Mouse (Mus musculus): ENCODE results near the gene Tesk1.
A peak's percentile ranks its signal among the peaks of the same experiment; 100 is the strongest.

The Tesk1 gene

DNA sequence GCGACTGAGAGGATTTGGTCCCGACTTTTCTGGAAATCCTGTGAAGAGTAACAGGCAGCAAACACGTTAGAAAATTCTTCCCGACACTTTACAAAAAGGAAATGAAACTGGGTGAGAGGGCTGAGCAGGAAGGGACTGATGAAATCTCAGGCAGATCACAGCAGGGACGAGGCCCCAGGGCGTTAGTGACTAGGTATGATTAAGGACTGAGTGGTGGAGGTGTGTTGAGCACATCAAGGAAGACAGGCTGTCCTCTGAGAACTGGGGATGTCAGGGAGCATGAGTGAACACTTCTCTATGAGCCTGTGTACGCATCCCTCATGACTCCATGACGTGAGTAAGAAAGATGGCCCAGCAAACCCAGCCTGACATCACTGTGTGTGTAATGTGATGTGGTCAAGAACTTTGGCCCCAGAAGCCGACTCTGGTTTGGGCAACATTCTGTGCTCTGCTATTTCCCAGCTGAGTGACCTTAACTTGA, 21.9 kb upstream of the Tesk1 start:
- DNase-seq = no peak

DNA sequence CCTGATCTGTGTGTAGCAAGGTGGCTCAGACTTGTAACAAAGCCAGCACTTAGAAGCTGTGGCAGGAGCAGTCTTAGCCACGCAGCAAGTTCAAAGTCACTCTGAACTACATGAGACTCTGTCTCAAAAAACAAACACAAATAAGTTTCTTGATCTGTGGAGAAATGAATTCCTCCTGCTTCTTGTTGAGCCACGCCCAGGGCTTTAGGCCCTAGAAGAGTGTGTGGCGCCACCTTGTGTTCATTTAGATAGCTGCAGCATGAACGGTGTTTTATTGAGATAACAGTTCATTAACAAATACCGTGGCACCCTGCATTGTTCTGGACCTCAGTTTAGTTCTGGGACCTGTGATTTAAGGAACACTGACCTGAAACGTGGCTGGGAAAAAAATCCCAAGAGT, 21.4 kb upstream of the Tesk1 start:
- peak; percentile 82 to 86 for DNase-seq

DNA sequence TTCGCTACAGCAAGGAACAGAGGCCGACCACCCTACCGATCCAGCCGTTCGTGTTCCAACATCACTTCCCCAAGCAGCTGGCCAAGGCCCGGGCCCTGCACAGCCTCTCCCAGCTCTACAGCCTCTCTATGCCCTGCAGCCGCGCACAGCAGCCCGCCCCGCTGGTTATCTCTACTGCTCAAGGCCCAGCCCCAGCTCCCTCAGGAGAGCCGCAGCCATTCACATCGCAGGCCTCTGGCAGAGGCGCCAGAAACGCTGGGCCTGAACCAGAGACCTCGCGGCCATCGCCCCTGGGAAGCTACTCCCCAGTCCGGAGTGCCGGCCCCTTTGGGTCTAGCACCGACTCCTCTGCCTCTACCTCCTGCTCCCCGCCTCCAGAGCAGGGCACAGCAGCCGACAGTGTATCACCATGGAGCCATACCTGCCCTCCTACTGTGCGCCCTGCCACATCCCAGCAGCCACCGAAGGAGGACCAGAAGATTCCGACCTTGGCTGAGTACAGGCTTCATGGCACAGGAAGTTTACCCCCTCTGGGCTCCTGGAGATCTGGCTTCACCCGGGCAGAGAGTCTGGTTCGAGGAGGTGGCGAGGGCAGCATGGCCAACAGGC, 20.0 kb upstream of the Tesk1 start:
- no peak for DNase-seq

DNA sequence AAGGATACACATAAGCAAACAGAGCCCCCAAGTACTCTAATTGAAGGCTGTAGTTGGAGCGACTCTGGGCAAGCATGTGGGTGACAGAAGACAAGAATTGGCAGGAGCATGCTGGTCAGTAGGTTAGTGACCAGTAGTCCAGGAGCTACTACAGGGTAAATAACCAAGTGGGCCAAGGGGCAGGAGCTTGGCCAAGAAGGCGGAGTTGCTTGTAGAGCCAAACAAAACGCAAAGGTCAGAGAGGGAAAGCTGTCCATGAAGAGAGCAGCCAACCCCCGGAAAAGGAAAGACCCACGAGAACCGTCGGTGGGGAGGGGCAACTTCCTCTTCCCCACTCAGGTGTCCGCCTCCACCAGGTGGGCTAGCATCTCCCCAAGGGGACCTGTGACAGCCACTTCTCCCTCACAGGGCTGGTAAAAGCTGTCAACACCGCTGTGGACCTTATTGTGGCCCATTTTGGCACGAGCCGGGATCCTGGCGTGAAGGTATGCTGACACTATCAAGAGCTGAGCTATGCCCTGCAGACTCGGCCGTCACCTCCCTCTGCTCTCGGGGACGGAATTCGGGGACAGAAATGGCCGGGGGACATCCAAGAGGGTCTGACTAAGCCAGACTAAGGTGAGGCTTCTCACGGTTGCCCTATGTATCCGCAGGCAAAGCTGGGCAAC, 18.3 kb upstream of the Tesk1 start:
- DNase-seq = no peak

DNA sequence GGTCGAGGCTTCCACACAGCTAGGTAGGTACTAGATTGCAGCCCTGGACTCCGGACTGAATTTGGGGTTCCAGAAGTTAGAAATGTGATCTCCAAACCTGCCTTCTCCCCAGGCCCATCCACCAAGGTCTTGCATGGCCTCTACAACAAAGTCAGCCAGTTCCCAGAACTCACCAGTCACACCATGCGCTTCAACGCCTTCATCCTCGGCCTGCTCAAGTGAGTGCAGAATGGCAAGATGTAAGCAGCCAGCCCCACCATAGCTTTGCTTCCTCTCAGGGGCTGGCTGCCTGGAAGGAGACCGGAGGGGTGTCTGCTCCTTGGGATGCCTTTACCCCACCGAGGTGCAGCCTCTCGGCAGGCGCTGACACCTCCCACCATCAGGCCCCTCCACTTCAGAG, 17.7 kb upstream of the Tesk1 start:
- DNase-seq = no peak

DNA sequence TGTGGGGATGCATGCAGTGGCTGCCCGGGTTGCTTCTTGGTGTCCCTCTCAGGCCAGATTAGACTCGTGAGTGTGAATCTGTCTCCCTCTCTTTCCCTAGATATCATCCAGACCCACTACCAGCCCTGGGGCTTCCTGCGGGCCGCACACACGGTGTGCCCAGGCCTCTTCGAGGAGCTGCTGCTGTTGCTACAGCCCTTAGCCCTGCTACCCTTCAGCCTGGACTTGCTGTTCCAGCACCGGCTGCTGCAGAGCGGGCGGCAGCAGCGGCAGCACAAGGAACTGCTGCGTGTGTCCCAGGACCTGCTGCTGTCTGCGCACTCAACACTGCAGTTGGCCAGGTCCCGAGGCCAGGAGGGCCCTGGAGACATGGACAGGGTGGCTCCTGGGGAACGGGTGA, 16.5 kb upstream of the Tesk1 start:
- no peak for DNase-seq

DNA sequence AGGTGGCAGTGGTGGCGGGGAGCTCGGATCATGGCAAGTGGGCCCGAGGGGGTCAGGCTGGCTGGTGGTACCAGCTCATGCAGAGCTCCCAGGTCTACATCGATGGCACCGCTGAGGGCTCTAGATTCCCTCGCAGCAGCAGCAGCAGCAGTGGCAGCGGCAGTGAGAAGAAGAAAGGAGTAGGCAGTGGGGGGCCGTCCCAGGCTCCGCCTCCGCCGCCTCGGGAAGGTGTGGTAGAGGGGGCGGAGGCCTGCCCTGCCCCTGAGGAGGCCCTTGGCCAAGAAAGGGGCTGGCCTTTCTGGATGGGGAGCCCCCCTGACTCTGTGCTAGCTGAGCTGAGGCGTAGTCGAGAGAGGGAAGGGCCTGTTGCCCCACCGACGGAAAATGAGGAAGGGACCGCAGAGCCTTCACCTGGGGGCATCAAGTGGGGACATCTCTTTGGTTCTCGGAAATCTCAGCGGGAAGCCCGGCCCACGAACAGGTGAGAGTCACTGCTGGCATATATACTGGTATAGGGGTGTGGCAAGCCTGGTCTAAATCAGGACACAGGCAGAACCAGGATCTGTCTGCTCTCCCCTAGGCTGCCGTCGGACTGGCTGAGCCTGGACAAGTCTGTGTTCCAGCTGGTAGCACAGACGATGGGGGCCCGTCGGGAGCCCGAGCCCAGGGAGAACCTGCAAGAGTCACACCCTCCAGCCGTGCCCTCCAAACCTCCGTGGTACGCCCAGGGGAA, 15.9 kb upstream of the Tesk1 start:
- no peak for DNase-seq

DNA sequence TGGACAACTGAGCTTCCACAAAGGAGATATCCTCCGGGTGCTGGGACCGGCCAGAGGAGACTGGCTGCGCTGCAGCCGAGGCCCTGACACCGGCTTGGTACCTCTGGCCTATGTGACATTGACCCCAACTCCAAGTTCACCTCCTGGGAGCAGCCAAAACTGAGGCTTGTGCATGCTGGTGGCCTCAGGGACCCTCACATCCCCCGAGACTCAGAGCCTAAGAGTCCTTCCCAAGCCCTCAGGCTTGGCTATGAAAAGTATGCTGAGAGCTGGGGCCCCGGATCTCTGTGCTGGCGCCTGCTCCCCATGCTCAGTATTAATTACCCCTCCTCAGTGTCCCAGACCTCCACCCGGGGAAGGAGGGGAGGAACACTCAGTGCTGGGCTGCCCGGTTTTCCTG, 15.3 kb upstream of the Tesk1 start:
- DNase-seq = no peak

DNA sequence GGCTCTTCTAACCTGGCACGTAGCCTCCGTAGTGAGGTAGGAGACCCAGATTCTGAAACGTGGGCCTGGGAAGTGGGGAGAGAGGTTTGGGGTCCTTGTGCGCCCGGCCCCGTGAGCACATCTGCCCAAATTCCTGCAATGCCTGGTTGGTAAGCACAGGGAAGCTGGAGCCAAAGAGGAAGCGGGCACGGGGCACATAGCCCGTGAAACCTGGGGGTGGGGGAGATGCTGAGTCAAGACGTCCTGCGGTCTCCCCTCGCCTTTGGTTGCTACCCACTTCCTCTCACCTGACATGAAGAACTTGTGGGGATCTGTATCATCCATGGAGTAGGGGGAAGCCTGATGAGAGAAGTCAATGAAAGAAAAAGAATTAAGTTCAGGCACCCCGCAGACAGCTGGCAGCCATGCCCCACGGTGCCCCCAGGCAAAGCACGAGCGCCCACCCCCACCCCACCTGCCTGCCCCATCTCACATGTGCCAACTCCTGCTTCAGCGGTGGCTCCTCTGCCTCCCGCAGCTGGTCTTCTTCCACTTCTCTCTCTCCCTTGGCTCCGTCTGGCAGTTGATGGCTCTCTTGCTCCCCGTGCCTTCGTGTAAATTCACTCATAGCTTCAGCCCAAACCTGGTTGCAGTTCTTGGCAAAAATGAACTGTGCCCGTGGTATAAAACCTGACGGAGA, 14.1 kb upstream of the Tesk1 start:
- no peak for DNase-seq

DNA sequence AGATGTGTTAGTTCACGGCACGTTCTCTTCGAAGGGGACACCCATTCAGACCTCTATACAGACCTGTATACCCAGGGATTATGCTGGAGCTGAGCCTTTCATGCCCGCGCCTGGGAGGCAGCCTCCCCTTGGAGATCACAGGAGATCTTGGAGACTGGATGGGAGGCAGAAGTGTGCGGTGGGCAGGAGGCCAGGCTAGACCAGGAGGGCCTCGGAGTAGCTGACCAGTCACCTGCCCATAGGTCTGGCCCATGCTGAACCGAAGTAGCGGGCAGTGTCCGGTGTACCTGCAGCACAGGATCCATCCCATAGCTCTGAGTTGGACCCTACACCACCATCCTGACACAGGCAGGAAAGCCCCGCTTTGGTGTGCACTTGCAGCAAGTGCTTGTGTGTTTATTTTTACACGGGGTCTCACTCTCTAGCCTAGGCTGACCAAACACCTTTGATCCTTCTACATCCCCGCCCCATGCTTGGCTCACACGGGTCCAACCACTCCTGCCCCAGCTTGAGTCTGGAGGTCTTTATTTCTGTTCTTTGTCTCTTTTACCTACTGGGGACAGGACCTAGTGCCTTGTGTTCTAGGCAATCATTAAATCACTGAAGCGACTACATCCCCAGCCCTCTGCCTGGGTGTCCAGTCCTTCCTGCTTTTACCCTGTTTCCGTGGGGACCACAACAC, 13.4 kb upstream of the Tesk1 start:
- no peak for DNase-seq

DNA sequence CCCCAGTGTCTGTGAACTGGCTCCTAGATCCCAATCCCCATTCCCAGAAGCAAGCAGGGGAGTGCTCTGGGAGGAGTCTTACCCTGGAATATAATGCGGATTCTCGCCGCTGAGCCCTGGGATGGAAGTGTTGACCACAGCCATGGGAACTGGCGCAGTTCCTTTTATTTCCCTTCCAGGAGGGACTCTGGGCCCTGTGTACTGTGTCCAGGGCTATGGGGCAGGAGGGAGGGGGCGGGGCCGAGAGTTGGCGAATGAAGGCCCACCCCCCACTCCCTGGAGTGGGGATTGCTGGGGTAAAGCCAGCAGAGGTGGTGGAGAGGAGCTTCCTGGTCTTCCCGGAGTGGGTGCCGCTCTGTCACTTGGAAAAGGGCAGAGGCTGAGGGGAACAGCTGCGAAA, 12.8 kb upstream of the Tesk1 start, which contains the start of gene Fam166b:
TSS of gene Fam166b (minus strand) at position 189 of the 400 bp plus-strand sequence.
- no peak for DNase-seq

DNA sequence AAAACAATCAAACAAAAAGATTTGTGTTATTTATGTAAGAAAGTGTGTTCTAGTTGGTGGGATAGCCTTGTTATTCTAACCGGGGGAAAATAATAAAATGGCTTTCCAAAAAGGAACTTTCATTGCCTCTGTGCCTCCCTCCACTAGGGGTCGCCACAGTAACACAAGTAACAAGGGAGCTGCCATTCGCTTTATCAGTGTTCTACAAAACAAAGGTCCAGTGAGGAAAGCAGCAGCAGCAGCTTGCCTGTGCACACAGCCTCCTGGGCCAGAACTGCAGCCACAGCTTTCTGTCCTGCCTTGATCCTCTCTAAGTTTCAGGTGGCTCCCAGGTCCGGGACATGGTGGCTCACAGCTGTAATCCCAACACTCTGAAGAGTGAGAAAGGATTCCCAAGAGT, 10.0 kb upstream of the Tesk1 start:
- peak; percentile 87 to 88 for DNase-seq

DNA sequence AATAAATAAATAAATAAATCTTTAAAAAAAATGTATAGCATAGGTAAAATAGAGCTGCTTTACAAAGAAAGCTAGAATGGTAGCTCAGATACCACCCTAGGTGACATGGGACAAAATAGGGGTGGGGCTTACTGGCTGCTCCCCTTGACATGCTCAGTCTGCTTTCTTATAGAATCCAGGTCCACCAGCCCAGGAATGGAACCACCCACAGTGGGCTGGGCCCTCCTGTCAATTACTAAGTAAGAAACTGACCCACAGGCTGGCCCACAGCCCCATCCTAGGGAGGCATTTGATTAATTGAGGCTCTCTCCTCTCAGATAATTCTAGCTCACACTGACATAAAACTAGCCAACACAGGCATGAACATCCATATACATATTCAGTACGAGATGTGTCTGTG, 8.9 kb upstream of the Tesk1 start:
- DNase-seq = no peak

DNA sequence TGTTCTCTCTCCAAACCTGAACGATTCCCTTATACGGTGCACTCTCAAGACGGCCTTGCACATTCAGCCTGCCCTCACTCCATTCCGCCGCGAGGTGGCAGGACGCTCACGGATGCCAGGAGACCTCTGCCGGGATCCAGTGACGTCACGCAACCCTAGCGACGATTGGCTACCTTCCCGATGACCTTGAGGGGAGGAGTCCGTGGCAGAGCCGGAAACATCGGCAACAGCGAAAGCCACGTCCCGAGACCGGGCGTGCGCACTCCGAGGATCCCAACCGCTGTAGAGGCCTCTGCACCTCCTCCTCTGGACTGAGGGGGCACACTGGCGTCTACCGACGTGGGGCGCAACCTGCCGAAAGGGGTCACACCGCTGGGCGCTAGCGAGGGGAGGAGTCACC, 305 bp downstream of the Tesk1 start:
- DNase-seq = peak; percentile 99 to 100

DNA sequence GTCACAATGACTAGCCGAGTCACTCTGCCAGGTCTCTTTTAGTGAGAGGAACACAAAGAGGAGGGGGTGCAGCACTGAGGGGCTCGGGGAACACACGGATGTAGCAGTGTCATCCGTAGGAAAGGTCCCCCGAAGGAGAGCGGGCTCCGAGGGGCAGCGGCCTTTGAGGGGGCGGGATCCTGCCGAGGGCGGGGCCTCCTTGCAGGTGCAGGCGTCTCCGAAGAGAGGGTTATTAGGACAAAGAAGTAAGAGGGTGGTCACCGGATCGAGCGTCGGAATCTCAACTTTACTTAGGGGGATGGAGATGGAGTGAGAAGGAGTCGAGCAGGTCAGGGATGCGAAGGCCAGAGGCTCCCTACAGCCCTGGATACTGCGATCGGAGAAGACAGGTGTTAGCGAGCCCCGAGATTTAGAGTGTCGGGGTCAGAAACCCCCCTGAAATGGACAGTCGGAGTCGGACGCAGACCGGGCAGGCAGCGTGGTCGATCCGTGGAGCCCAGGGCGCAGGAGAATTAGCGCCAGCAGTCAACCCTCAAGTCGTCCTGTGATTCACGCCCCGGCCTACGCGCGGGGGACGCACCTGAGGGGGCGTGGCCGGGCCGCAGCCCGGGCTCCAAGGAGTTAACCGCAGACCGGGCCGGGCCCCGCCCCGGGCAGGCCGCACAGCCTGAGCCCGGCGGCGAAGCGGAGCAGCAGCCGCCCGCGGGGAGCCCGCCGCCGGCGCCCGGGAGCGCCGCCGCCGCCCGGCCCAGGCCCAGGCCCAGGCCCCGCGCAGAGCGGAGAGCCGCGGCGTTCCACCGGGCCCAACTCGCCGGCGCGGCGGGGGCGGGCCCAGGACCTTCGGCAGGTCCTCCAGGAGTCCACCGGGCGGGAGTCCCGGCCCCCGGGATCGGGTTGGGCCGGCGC, 970 bp downstream of the Tesk1 start:
- peak; percentile 77 to 82 for DNase-seq

DNA sequence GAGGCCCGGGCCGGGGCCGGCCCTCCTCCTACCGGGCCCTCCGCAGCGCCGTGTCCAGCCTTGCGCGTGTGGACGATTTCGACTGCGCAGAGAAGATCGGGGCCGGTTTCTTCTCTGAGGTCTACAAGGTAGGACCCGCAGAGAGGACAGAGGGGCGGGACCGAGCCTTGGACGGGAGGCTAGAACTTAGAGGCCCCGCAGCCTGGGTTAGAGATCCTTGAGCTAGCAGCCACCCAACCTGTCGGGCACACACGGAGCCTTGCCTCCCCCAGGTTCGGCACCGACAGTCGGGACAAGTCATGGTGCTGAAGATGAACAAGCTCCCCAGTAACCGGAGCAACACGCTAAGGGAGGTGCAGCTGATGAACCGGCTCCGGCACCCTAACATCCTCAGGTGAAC, 1.8 kb downstream of the Tesk1 start:
- DNase-seq = peak in 1 of 2 experiments; percentile 54

DNA sequence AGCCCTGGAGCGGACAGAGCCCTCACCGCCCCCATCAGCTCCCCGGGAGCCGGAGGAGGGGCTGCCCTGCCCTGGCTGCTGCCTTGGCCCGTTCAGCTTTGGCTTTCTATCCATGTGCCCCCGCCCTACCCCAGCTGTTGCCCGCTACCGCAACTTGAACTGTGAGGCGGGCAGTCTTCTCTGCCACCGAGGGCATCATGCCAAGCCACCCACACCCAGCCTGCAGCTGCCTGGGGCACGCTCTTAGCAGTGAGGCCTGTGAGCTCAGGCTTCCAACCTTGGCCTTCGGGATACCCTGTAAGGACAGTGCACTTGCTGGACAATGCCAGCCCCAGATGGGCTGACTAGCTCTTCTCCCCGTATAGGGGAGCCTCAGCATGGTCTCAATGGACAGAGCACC, 5.5 kb downstream of the Tesk1 start:
- peak in 1 of 2 experiments; percentile 20 for DNase-seq

DNA sequence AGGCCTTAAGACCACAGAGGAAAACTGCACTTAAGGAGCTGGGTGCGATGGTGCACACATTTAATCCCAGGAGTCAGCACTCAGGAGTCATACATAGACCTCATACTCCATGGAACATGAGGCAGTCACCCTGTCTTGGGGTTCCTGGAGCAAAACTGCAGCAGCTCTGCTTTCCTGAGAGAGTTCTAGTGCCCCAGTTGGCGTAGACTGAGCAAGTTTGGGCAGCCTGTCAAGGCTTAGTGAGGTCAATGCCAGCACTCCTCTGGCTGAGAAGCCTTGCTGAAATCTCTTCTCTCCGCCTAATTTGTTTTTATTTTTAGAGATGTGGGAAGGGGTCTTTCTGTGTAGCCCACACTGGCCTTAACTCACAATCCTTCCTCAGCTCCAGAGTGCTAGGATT, 6.8 kb downstream of the Tesk1 start:
- DNase-seq = no peak

DNA sequence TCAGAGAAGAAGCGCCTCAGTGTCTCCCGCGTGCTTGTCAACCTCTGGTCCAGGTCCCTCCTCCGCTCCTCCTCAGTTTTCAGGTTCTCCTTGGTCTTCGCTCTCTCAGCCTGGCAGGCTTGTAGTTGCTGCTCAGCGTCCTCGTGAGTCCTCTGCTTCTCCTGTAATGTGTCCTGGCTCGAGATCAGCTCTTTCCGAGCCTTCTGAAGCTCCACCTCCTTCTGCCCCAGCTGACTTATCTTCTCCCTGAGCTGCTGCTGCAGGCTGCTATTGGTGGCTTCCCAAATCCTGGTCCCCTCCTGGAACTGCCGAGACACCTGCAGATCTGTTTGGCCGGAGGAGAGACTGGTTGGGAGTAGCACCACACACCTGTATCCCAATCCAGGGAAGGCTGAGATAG, 10.6 kb downstream of the Tesk1 start:
- DNase-seq = no peak

DNA sequence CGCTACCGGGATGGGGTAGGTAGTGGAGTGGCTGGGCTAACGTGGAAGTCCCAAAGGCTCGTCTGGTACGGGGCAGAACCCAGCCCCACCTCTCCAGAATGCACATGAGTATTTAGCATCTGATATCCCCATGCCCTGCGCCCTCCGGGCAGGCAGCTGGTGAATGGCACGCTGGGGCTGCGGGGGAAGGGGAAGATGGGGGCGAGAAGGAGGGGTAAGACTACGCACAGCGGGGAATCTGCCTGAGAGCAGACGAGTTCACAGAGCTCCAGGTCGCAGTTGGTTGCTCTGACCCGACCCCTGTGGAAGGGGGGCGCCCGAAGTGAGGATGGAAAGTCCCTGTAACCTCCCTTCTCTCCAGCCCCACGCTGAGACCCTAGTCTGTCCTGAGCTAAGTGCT, 11.7 kb downstream of the Tesk1 start:
- no peak for DNase-seq

DNA sequence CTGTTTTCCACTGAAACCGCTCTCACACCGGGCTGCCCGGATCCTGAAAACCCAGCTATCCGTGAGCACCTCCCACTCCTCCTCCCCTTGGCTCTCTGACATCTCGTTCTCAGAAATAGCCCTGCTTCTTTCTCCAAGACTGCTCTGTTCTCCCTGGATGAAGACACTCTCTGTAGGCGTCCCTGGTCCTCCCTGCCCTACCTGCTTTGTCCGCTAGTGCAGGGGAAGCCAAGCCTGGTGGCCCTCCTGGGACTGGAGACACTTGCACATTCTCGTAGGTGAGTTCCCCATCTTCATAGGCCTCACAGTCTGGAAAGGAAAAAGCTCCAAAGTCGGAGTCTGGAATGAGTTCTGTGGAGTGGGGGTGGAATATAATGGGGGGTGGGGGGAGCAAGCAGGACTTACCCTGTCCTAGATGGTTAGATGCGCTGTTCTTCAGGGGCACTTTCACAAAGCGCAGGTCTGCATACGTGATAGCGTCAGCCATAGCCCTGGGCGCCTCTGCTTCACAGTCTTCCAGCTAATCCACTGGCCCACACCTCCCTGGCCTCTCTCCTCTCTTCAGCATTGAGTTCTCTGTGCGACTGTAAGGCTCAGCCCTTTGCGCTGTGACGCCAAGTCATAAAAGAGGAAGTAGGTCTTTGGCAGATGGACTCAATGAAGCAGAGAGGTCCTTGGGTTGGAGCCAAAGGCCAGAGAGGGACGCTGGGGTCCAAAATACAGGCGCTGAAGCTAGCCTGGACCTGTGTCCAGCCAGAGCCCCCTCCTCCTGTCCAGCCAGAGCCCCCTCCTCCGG, 12.5 kb downstream of the Tesk1 start, which contains the start of gene Cd72:
TSS of gene Cd72 (minus strand) at position 588 of the 796 bp plus-strand sequence.
- no peak for DNase-seq
